Mouse (Mus musculus) G1E (cell line): Measurements from ENCODE around the gene Arhgef2. TPM values are rescaled to one million over a fixed set of nuclear protein-coding genes. Genes with fewer than 3 reads are reported as not detected.

Experiments used
- ATAC-seq: 2 replicates; pipeline ENCODE4 v1.8.0; 2016; ENCODE audit warnings: mild to moderate bottlenecking; ENCODE audit not compliant: insufficient number of reproducible peaks, poor library complexity, low FRiP score, severe bottlenecking; ENCODE audit errors: extremely low read depth
- DNase-seq: peaks from one replicate; pipeline ENCODE4 v3.0.0; 2012; ENCODE audit warnings: low spot score
- H3K27me3 ChIP-seq: 2 replicates; pipeline ENCODE4 v1.6.1; 2012; ENCODE audit warnings: mild to moderate bottlenecking, low read length, inconsistent platforms; ENCODE audit not compliant: insufficient read depth
- H3K36me3 ChIP-seq: replicated peaks from 2 replicates; pipeline ENCODE3; 2012; ENCODE audit warnings: mild to moderate bottlenecking, inconsistent platforms
- H3K4me1 ChIP-seq: 2 replicates; pipeline ENCODE4 v1.6.1; 2012; ENCODE audit warnings: low read depth, low read length, inconsistent platforms, mixed read lengths; ENCODE audit not compliant: insufficient read depth
- H3K4me3 ChIP-seq: 2 replicates; pipeline ENCODE4 v1.5.1; 2012; ENCODE audit warnings: low read depth, mild to moderate bottlenecking, inconsistent platforms, low read length, moderate library complexity, mixed read lengths
- H3K9me3 ChIP-seq: replicated peaks from 2 replicates; pipeline ENCODE4 v1.6.1; 2012; ENCODE audit warnings: inconsistent platforms
- CTCF ChIP-seq: IDR thresholded peaks from 2 replicates; pipeline ENCODE4 v1.5.1; 2012; ENCODE audit warnings: low read depth, low read length, inconsistent platforms, mixed read lengths
- GATA1 ChIP-seq: IDR thresholded peaks from 2 replicates; pipeline ENCODE4 v1.6.1; 2012; ENCODE audit warnings: borderline replicate concordance, low read length, inconsistent platforms, mixed read lengths
- GATA2 ChIP-seq: IDR thresholded peaks from 2 replicates; pipeline ENCODE4 v1.6.1; 2012; ENCODE audit warnings: low read depth, low read length, inconsistent platforms, borderline replicate concordance
- POLR2AphosphoS5 ChIP-seq: IDR thresholded peaks from 2 replicates; pipeline ENCODE4 v1.6.1; 2012; ENCODE audit warnings: low read depth, low read length, inconsistent platforms; ENCODE audit not compliant: insufficient replicate concordance
- TAL1 ChIP-seq: conservative IDR thresholded peaks from 2 replicates; pipeline ENCODE4 v1.6.1; 2012; ENCODE audit warnings: low read depth, low read length, inconsistent platforms, mixed read lengths
- polyA plus RNA-seq: library from polyadenylated mRNA; stranded (reverse); fragments of >175 nt; gene quantifications from 2 replicates; pipeline ENCODE4 v1.2.3, GENCODE M21; 2012
- total RNA-seq, 2 experiments: library from RNA; stranded (forward) in 1 of 2; stranded (reverse) in 1 of 2; fragments of 200-1000 nt in 1 of 2; fragments of >200 nt in 1 of 2; fragmentation: Nextera tagmentation in 1 of 2; gene quantifications; 2 replicates each; pipeline ENCODE4 v1.2.3; 2014 to 2017

The Arhgef2 gene
- total and polyA plus RNA-seq, 3 experiments, result 66.2 to 277 (median 181) TPM

- Histone ChIP-seq H3K4me1 (peaks cover 41% of the 10 kb centered on the region), H3K4me3 (peak overlapping the region; percentile 57; the same call in 1 of the 2 replicates), H3K36me3 (no peaks in the 10 kb centered on the region), H3K9me3 (no peaks in the 10 kb centered on the region), H3K27me3 (no peaks in the 10 kb centered on the region; the same call in 1 of the 2 replicates)
- DNase-seq, result peak; percentile 51
- ATAC-seq, result peak; percentile 78
- TF ChIP-seq TAL1 (no peak), GATA1 (no peak), CTCF (peak; percentile 93)
Observed at GRCm38 (mm10) chr3:88607065-88607757, 1.4 kb downstream of the Arhgef2 start.

GRCm38 (mm10) chr3:88607758-88608138 is 2.0 kb downstream of the Arhgef2 start:
- DNase-seq, result no peak
- Histone ChIP-seq H3K4me3 (peak overlapping the region; percentile 57; the same call in 1 of the 2 replicates), H3K9me3 (no peaks in the 10 kb centered on the region), H3K27me3 (no peaks in the 10 kb centered on the region; the same call in 1 of the 2 replicates), H3K4me1 (peaks cover 44% of the 10 kb centered on the region), H3K36me3 (no peaks in the 10 kb centered on the region)
- no peak for TF ChIP-seq CTCF
- TF ChIP-seq TAL1, result no peak
- TF ChIP-seq GATA1, result no peak
- TF ChIP-seq GATA2, result no peak
- no peak for TF ChIP-seq POLR2AphosphoS5
- ATAC-seq, result no peak

- Histone ChIP-seq H3K27me3 (no peaks in the 10 kb centered on the region; the same call in 1 of the 2 replicates), H3K4me1 (peaks cover 37% of the 10 kb centered on the region), H3K9me3 (no peaks in the 10 kb centered on the region), H3K4me3 (no peak overlapping the region), H3K36me3 (no peaks in the 10 kb centered on the region)
- ATAC-seq, result no peak
- TF ChIP-seq GATA2 (no peak), CTCF (no peak), GATA1 (no peak), POLR2AphosphoS5 (no peak), TAL1 (no peak)
- DNase-seq, result no peak
Observed at GRCm38 (mm10) chr3:88609066-88609465, 3.3 kb downstream of the Arhgef2 start.

DNA sequence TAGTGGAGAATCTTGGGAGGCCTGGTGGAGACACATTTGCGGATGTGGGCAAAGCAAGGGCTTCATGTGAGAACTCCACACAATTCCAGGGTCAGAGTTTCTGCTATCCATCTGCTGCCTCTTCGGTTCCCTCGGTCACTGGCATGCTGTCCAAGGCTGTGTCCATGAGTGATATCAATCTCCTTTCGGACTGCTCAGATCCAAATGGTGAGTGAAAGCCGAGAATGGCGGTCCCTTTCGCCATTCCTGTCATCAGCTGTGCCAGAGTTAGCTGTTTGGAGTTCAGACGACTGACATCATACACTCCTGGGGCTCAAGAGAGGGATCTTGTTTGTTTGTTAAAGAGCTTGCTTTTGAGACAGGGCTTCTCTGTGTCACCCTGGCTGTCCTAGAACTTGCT is 8.7 kb downstream of the Arhgef2 start:
- H3K9me3 ChIP-seq, result no peaks in the 10 kb centered on the region
- DNase-seq (no peak), ATAC-seq (no peak)
- peaks cover 37% of the 10 kb centered on the region for H3K27me3 ChIP-seq
- H3K4me1 ChIP-seq, result peaks cover 38% of the 10 kb centered on the region
- TF ChIP-seq GATA1, result no peak
- TF ChIP-seq GATA2, result no peak
- no peak for TF ChIP-seq CTCF
- TF ChIP-seq TAL1, result no peak
- no peak overlapping the region for H3K4me3 ChIP-seq
- peaks cover 5% of the 10 kb centered on the region for H3K36me3 ChIP-seq

- TF ChIP-seq GATA1 (no peak), TAL1 (no peak), CTCF (no peak), POLR2AphosphoS5 (no peak), GATA2 (no peak)
- Histone ChIP-seq H3K4me3 (no peak overlapping the region), H3K27me3 (peaks cover 40% of the 10 kb centered on the region), H3K36me3 (peaks cover 5% of the 10 kb centered on the region), H3K4me1 (peaks cover 44% of the 10 kb centered on the region), H3K9me3 (no peaks in the 10 kb centered on the region)
- ATAC-seq, result no peak
- no peak for DNase-seq
Observed at GRCm38 (mm10) chr3:88615117-88615516, 9.4 kb downstream of the Arhgef2 start.

DNA sequence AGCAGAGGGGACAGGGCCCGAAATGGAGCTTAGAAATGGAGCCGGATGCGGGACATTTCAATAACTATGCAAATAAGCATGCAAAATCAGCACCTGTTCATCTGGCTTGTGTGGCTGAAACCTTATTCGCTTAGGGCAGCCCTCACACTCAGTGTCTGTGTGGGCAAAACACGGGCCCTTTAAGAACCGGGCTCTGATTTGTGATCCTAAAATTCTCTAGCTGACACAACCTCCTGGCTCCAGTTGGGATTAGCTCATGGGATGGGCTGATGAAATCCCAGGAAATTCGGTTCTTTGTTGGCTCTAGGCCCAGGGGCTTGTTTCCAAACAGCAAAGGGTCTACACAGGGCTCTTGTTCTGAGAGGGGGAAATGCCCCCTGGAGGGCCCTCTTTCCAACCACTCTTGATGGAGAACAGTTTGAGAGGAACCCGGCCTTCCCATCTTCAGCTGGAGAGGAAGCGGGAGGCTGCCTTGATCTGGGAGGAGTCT is 10.2 kb downstream of the Arhgef2 start:
- Histone ChIP-seq H3K4me3 (no peak overlapping the region), H3K4me1 (peaks cover 52% of the 10 kb centered on the region), H3K27me3 (peaks cover 40% of the 10 kb centered on the region), H3K36me3 (peaks cover 5% of the 10 kb centered on the region), H3K9me3 (no peaks in the 10 kb centered on the region)
- no peak for TF ChIP-seq TAL1
- TF ChIP-seq GATA1, result no peak
- no peak for TF ChIP-seq GATA2
- DNase-seq, result no peak
- ATAC-seq, result no peak
